Mouse (Mus musculus): ENCODE measurements around the gene Syne2. TPM values are rescaled to one million over a fixed set of nuclear protein-coding genes. Genes with fewer than 3 reads are reported as not detected.
"Not testable (repeated sequence)": the region's sequence is repeated elsewhere in the genome, so short reads cannot be mapped to it uniquely, and the experiment has no call there.

The Syne2 gene
- 45.3 and 49.6 TPM in 2 replicates for polyA plus RNA-seq (2015; fragmentation: Nextera tagmentation; extraction: Ambion mirVana)

- Histone ChIP-seq H3K27me3 (replicated peaks) (no peaks in the 10 kb centered on the region), H3K27ac (replicated peaks) (peak within 1 kb of the TSS; percentile 87), H3K9me3 (no peaks in the 10 kb centered on the region), H3K9ac (peak within 1 kb of the TSS; percentile 93), H3K4me3 (peak within 1 kb of the TSS; percentile 94), H3K36me3 (no peaks in the 10 kb centered on the region), H3K4me2 (peak within 1 kb of the TSS; percentile 89), H3K4me1 (peaks cover 45% of the 10 kb centered on the region)
- under 1% methylated on average over 53 of the region's 54 CpGs for WGBS
- ATAC-seq (ENCODE audit: extremely low read depth, insufficient number of reproducible peaks, low FRiP score, low TSS enrichment) = peak; percentile 83
Measured at GRCm38 (mm10) chr12:75817959-75818452, at the start of gene Syne2. Gene Syne2, plus strand, starts transcription at chr12:75818134.

- no peak overlapping the region for H3K27ac ChIP-seq (replicated peaks)
- H3K27me3 ChIP-seq (replicated peaks) = no peaks in the 10 kb centered on the region
- no peaks in the 10 kb centered on the region for H3K36me3 ChIP-seq
- H3K9ac ChIP-seq = no peak overlapping the region
- H3K4me2 ChIP-seq = no peak overlapping the region
- no peak for ATAC-seq (ENCODE audit: extremely low read depth, insufficient number of reproducible peaks, low FRiP score, low TSS enrichment)
- H3K9me3 ChIP-seq = no peaks in the 10 kb centered on the region; the same call in 1 of the 2 replicates
- H3K4me1 ChIP-seq = peaks cover 15% of the 10 kb centered on the region
- no peak overlapping the region for H3K4me3 ChIP-seq
- WGBS = 15% methylated on average over 3 of the region's 3 CpGs
Measured at GRCm38 (mm10) chr12:75771410-75771809, 46.5 kb upstream of the Syne2 start.

GRCm38 (mm10) chr12:75772424-75773034 lies 45.4 kb upstream of the Syne2 start:
- Histone ChIP-seq H3K27me3 (replicated peaks) (no peaks in the 10 kb centered on the region), H3K4me1 (peaks cover 6% of the 10 kb centered on the region), H3K9me3 (no peaks in the 10 kb centered on the region; the same call in 1 of the 2 replicates), H3K4me2 (no peak overlapping the region), H3K36me3 (no peaks in the 10 kb centered on the region), H3K4me3 (no peak overlapping the region), H3K9ac (no peak overlapping the region), H3K27ac (replicated peaks) (no peak overlapping the region)
- ATAC-seq (ENCODE audit: extremely low read depth, insufficient number of reproducible peaks, low FRiP score, low TSS enrichment) = no peak
- WGBS = 22% methylated on average over 3 of the region's 3 CpGs

- no peak overlapping the region for H3K27ac ChIP-seq (replicated peaks)
- no peak for ATAC-seq (ENCODE audit: extremely low read depth, insufficient number of reproducible peaks, low FRiP score, low TSS enrichment)
- no peak overlapping the region for H3K4me2 ChIP-seq
- H3K4me3 ChIP-seq = no peak overlapping the region
- no peaks in the 10 kb centered on the region for H3K4me1 ChIP-seq
- no peaks in the 10 kb centered on the region for H3K36me3 ChIP-seq
- H3K9ac ChIP-seq = no peak overlapping the region
- H3K9me3 ChIP-seq = peaks cover 7% of the 10 kb centered on the region; the same call in 1 of the 2 replicates
- H3K27me3 ChIP-seq (replicated peaks) = no peaks in the 10 kb centered on the region
Measured at GRCm38 (mm10) chr12:75781445-75781844, 36.5 kb upstream of the Syne2 start.

- peaks cover 7% of the 10 kb centered on the region; the same call in 1 of the 2 replicates for H3K9me3 ChIP-seq
- H3K4me2 ChIP-seq = no peak overlapping the region
- no peaks in the 10 kb centered on the region for H3K36me3 ChIP-seq
- H3K9ac ChIP-seq = no peak overlapping the region
- H3K27me3 ChIP-seq (replicated peaks) = no peaks in the 10 kb centered on the region
- no peak for ATAC-seq (ENCODE audit: extremely low read depth, insufficient number of reproducible peaks, low FRiP score, low TSS enrichment)
- WGBS = 53% methylated on average over 7 of the region's 7 CpGs
- H3K4me3 ChIP-seq = no peak overlapping the region
- no peak overlapping the region for H3K27ac ChIP-seq (replicated peaks)
- no peaks in the 10 kb centered on the region for H3K4me1 ChIP-seq
Measured at GRCm38 (mm10) chr12:75781995-75782394, 35.9 kb upstream of the Syne2 start.

GRCm38 (mm10) chr12:75784271-75784751 lies 33.6 kb upstream of the Syne2 start:
- Histone ChIP-seq H3K4me2 (no peak overlapping the region), H3K36me3 (no peaks in the 10 kb centered on the region), H3K9ac (no peak overlapping the region), H3K4me1 (no peaks in the 10 kb centered on the region), H3K4me3 (no peak overlapping the region), H3K9me3 (peaks cover 7% of the 10 kb centered on the region; the same call in 1 of the 2 replicates), H3K27ac (replicated peaks) (no peak overlapping the region), H3K27me3 (replicated peaks) (no peaks in the 10 kb centered on the region)
- WGBS = 79% methylated on average over 2 of the region's 2 CpGs
- ATAC-seq (ENCODE audit: extremely low read depth, insufficient number of reproducible peaks, low FRiP score, low TSS enrichment) = no peak

- not testable (repeated sequence) for H3K4me1 ChIP-seq; ATAC-seq (ENCODE audit: extremely low read depth, insufficient number of reproducible peaks, low FRiP score, low TSS enrichment)
- 0% methylated on average over 2 of the region's 2 CpGs for WGBS
Measured at GRCm38 (mm10) chr12:75786681-75787080, 31.3 kb upstream of the Syne2 start.

GRCm38 (mm10) chr12:75789451-75789850 lies 28.5 kb upstream of the Syne2 start:
- no peak for ATAC-seq (ENCODE audit: extremely low read depth, insufficient number of reproducible peaks, low FRiP score, low TSS enrichment)
- Histone ChIP-seq H3K4me3 (no peak overlapping the region), H3K36me3 (no peaks in the 10 kb centered on the region), H3K9ac (no peak overlapping the region), H3K27ac (replicated peaks) (no peak overlapping the region), H3K4me2 (no peak overlapping the region), H3K9me3 (no peaks in the 10 kb centered on the region), H3K4me1 (peaks cover under 1% of the 10 kb centered on the region), H3K27me3 (replicated peaks) (no peaks in the 10 kb centered on the region)
- 50% methylated on average over 4 of the region's 4 CpGs for WGBS

More at GRCm38 (mm10) chr12:75786681-75787080, 31.3 kb upstream of the Syne2 start:
- not testable (repeated sequence) for H3K27me3 ChIP-seq (replicated peaks); H3K9me3 ChIP-seq; H3K36me3 ChIP-seq; H3K9ac ChIP-seq; H3K4me3 ChIP-seq; H3K4me2 ChIP-seq; H3K27ac ChIP-seq (replicated peaks)

- 17% methylated on average over 4 of the region's 4 CpGs for WGBS
Measured at GRCm38 (mm10) chr12:75794527-75794926, 23.4 kb upstream of the Syne2 start.

GRCm38 (mm10) chr12:75796510-75796909 lies 21.4 kb upstream of the Syne2 start:
- Histone ChIP-seq H3K9me3 (no peaks in the 10 kb centered on the region), H3K4me1 (peaks cover 7% of the 10 kb centered on the region), H3K4me3 (no peak overlapping the region), H3K4me2 (no peak overlapping the region), H3K27me3 (replicated peaks) (no peaks in the 10 kb centered on the region), H3K36me3 (no peaks in the 10 kb centered on the region), H3K27ac (replicated peaks) (no peak overlapping the region), H3K9ac (no peak overlapping the region)
- WGBS = 74% methylated on average over 2 of the region's 2 CpGs
- ATAC-seq (ENCODE audit: extremely low read depth, insufficient number of reproducible peaks, low FRiP score, low TSS enrichment) = no peak

More at GRCm38 (mm10) chr12:75794527-75794926, 23.4 kb upstream of the Syne2 start:
- H3K27ac ChIP-seq (replicated peaks) = 0 out of 2 replicates have a peak overlapping the region, but pooled peaks have one; percentile 36
- H3K36me3 ChIP-seq = no peaks in the 10 kb centered on the region
- ATAC-seq (ENCODE audit: extremely low read depth, insufficient number of reproducible peaks, low FRiP score, low TSS enrichment) = no peak
- no peaks in the 10 kb centered on the region for H3K27me3 ChIP-seq (replicated peaks)
- H3K4me2 ChIP-seq = peak overlapping the region; percentile 11; the same call in 1 of the 2 replicates
- H3K4me1 ChIP-seq = peaks cover 7% of the 10 kb centered on the region
- no peaks in the 10 kb centered on the region for H3K9me3 ChIP-seq
- no peak overlapping the region for H3K9ac ChIP-seq
- no peak overlapping the region for H3K4me3 ChIP-seq

GRCm38 (mm10) chr12:75806281-75806680 lies 11.7 kb upstream of the Syne2 start:
- Histone ChIP-seq H3K4me2 (no peak overlapping the region), H3K4me1 (no peaks in the 10 kb centered on the region), H3K9ac (no peak overlapping the region), H3K36me3 (no peaks in the 10 kb centered on the region), H3K9me3 (no peaks in the 10 kb centered on the region), H3K4me3 (no peak overlapping the region), H3K27me3 (replicated peaks) (no peaks in the 10 kb centered on the region), H3K27ac (replicated peaks) (no peak overlapping the region)
- WGBS = 71% methylated on average over 4 of the region's 4 CpGs
- ATAC-seq (ENCODE audit: extremely low read depth, insufficient number of reproducible peaks, low FRiP score, low TSS enrichment) = no peak

GRCm38 (mm10) chr12:75813766-75814165 lies 4.2 kb upstream of the Syne2 start:
- H3K9ac ChIP-seq = no peak overlapping the region
- H3K36me3 ChIP-seq = no peaks in the 10 kb centered on the region
- H3K9me3 ChIP-seq = no peaks in the 10 kb centered on the region
- no peaks in the 10 kb centered on the region for H3K27me3 ChIP-seq (replicated peaks)
- no peak overlapping the region for H3K4me2 ChIP-seq
- no peak overlapping the region for H3K27ac ChIP-seq (replicated peaks)
- H3K4me1 ChIP-seq = peaks cover 12% of the 10 kb centered on the region
- WGBS = 94% methylated on average over 2 of the region's 2 CpGs
- ATAC-seq (ENCODE audit: extremely low read depth, insufficient number of reproducible peaks, low FRiP score, low TSS enrichment) = no peak
- H3K4me3 ChIP-seq = no peak overlapping the region

Data from heart, embryonic 13.5 days (tissue).